Mouse (Mus musculus) heart, postnatal 36 days (tissue): ENCODE measurements around the gene Tnrc6c. TPM values are rescaled to one million over a fixed set of nuclear protein-coding genes. Genes with fewer than 3 reads are reported as not detected.
A peak's percentile ranks its signal among the peaks of the same experiment; 100 is the strongest.

Source experiments
- DNase-seq, 2 experiments: peaks; one replicate each; pipeline ENCODE4 v3.0.0; 2021 to 2022
- intact Hi-C: fragments of 180-260 bp; cut with DNase I; formaldehyde crosslinking; loops from one replicate; pipeline ENCODE4 v1.15.1; 2025
- total RNA-seq, 2 experiments: library from RNA; stranded (reverse); gene quantifications; 2 replicates each; pipeline ENCODE4 v1.2.3; 2021

Gene Tnrc6c
- total RNA-seq, 2 experiments from 2014 or later, result 28.1 to 34.1 TPM

- DNase-seq, result no peak
- intact Hi-C loops, result no loop called here
Observed at GRCm38 (mm10) chr11:117633310-117633709, 20.8 kb upstream of the Tnrc6c start.

- no peak for DNase-seq
- intact Hi-C loops, result no loop called here
Observed at GRCm38 (mm10) chr11:117638386-117638785, 15.7 kb upstream of the Tnrc6c start.

GRCm38 (mm10) chr11:117638809-117639208, 15.3 kb upstream of the Tnrc6c start:
- intact Hi-C loops, result no loop called here
- no peak for DNase-seq

DNA sequence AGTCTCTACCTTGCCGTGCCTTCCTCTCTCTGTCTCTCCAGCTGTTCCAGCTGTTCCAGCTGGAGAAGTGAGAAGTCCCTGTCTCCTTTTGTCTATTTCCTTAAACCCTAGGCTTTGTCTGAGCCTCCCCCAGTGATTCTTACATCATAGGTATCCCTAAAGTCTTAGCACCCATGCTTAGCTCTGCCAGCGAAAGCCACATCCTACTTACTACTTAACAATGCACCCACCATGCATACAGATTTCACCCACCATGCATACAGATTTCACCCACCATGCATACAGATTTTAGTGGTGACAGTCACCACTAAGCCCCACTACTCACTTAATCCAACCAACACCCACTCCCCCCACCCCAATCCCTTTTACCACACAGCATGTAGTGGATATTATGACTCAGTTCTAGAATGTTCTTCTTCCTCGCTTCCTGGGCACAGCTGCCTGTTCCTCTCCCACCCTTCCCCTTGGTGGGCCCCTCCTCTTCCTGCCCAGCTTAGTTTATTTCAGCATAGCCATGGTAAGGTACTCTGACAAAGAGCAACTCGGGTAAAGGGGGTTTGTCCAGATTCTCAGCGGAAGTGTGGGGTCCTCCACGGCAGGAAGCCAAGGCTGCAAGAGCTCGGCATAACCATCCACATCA, 14.6 kb upstream of the Tnrc6c start:
- no peak for DNase-seq
- intact Hi-C loops, result no loop called here

GRCm38 (mm10) chr11:117642181-117642580, 11.9 kb upstream of the Tnrc6c start:
- intact Hi-C loops, result no loop called here
- DNase-seq, result no peak

- intact Hi-C loops, result no loop called here
- DNase-seq, result no peak
Observed at GRCm38 (mm10) chr11:117643240-117643639, 10.8 kb upstream of the Tnrc6c start.

- peak; percentile 33 to 43 for DNase-seq
- intact Hi-C loops, result no loop called here
Observed at GRCm38 (mm10) chr11:117646786-117647185, 7.3 kb upstream of the Tnrc6c start.

DNA sequence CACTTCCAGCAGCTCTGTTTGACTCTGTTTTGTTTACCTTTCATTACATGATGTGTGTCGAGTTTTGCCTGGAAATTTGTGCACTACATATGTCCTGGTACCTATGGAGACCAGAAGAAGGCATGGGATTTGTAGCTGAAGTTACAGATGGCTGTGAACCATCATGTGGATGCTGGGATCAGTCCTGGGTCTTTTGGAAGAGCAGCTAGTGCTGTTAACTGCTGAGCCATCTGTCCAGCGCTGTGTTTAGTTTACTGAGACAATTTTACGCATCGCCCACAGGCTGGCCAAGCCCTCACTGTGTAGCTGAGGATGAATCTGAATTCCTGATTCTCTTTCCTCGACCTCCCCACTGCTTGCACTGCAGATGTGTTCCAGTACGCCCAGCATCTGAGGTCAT, 6.1 kb upstream of the Tnrc6c start:
- intact Hi-C loops, result no loop called here

GRCm38 (mm10) chr11:117650721-117651644, 3.1 kb upstream of the Tnrc6c start:
- no peak for DNase-seq

More for the DNA sequence above, 6.1 kb upstream of the Tnrc6c start:
- DNase-seq, result no peak

GRCm38 (mm10) chr11:117652907-117653306, 1.2 kb upstream of the Tnrc6c start:
- intact Hi-C loops, result loop anchor here (2.0 to 5.0 kb wide), 3 partner anchors 52 to 266 kb away; partner anchors contain the start of gene Gm11733
- no peak for DNase-seq

More at GRCm38 (mm10) chr11:117650721-117651644, 3.1 kb upstream of the Tnrc6c start:
- intact Hi-C loops, result loop anchor here (5.0 kb wide), 2 partner anchors 169 to 264 kb away; partner anchors contain the start of gene Gm11733

DNA sequence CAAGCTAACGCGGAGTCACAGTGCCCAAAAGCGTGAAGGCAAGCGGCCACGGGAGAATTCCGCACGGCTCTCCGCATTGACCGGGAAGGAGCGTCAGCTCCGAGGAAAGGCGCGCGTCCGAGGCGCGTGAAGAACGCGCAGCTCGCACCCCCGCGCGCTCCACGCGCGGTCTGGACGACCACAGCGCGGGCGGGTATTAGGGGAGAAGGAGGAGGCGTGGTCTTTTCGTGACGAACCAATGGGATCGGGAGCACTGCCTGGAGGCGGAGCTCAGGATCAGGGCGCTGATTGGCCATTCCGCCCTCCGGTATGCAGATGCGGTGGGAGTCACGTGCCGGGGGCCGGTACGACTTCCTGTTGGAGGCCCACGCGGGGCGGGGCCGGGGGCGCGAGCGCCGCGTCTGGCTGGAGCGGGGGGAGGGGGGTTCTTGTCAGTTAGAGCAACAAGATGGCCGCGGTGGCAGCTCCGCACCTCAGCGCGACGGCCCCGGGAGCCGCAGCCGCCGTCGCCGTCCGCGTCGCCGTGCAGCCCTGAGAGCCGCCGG, 363 bp downstream of the Tnrc6c start:
- intact Hi-C loops, result loop anchor here (5.0 kb wide), 2 partner anchors 172 to 267 kb away; partner anchors contain the start of gene Gm11733
- DNase-seq, result peak; percentile 97 to 98

- no peak for DNase-seq
- intact Hi-C loops, result loop anchor here (5.0 kb wide), 2 partner anchors 173 to 268 kb away; partner anchors contain the start of gene Gm11733
Observed at GRCm38 (mm10) chr11:117654934-117655291, 824 bp downstream of the Tnrc6c start.

DNA sequence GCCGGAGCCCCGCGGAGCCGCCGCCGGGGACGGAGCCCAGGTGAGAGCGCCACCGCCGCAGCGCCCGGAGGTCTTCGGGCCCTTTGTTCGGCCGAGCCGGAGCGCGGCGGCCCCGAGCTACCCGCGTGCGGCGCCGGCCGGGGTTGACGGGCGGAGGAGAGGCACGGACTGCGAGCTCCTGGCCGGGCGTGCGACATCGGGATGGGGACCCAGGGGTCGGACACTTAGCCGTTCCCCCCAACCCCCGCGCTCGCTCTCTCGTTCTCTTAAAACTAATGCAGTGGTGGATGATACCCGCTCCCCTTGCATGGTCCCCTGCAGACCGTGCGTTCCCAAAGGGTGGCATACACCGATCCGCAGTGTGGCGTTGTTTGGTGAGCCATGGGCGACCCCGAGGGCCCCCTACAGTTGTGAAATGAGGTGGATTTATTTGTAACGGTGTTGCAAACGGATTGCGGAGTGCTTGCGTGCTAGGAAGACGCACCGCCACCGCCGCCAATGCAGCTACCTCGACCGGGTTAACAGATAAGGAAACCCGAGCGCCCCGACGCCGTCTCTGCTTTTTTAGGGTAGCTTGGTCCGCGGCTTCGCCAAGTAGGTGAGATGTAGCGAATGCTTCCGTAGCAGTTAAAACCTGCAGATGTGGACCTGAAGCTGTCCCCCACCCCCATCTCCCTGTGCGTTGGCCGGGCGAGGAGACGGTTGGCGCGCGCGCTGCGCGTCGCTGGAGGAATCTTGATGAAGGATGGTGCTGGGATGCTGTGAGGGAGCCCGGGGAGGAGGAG, 1.4 kb downstream of the Tnrc6c start:
- intact Hi-C loops, result no loop called here
- DNase-seq, result peak; percentile 49 to 65

GRCm38 (mm10) chr11:117656077-117656401, 1.9 kb downstream of the Tnrc6c start:
- no peak for DNase-seq
- intact Hi-C loops, result no loop called here

GRCm38 (mm10) chr11:117658974-117659373, 4.9 kb downstream of the Tnrc6c start:
- intact Hi-C loops, result no loop called here
- DNase-seq, result peak in 1 of 2 experiments; percentile 11

DNA sequence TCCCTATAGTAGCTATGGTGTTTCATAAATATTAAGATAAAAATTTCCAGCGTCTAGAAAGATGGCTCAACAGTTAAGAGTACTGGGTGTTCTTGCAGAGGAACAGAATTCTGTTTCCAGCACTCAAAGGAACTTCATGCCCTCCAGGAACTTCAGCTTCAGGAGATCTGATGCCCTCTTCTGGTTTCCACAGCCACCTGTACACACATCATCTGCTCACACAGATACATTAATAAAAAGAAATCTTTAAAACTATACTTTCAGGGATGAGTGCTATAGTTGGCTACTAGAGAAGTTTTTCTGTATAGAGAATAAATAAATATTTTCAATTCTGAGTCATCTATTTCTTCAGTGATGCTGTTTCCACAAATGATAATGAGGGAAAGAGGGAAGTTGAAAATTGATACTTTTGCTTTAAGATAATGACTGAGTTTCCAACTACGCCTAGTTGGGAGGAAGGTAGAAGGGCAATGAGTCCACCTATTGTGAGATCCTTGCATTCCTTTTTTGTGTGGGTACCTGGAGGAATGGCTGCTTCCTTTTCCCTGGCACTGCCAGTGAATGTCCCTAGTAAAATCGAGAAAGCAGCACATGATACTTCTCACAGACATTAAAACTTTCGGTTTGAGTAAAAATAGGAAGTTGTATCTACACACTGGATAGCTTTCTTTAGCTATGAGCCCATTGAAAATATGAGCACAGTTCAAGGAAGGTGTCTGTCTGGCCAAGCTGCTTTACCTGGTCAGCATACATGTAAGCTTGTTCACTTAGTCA, 9.1 kb downstream of the Tnrc6c start:
- intact Hi-C loops, result no loop called here
- DNase-seq, result no peak

- intact Hi-C loops, result no loop called here
- no peak for DNase-seq
Observed at GRCm38 (mm10) chr11:117663810-117664139, 9.7 kb downstream of the Tnrc6c start.

DNA sequence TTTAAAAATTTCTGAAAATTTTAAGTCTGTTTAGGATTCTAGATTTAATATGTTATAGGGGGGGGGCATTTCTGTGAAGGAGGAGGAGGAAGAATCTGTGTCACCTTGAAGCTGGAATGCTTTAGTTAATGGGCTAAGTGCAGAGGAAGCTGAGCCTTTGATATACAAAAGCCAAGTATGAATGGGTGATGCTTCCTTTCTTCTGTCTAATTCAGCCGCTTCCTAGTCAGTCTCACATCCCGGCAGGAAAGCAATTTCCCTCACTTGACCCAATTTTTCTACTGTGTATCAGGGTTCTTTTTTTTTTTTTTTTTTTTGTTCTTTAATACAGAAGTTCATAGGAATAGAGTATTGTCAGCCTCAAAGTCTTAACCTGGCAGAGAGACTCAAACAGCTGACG, 11.1 kb downstream of the Tnrc6c start:
- intact Hi-C loops, result no loop called here
- no peak for DNase-seq

DNA sequence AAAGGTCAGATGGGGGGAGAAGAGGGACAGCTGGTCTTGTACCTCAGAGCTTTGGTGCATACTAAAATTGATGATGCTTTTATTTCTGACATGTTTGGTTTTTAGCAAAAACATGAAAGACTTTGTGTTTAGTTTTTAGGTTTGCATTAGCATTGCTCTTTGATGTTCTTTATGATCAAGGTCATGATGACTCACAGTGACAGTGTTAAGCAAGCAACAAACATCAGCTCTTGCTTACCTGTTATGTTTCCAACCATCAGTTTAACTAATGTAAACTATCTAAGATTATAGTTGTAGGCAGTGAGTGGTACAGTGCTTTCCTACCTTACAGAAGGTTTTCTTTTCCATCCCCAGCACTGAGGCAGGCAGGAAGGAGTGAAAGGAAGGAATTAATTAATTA, 12.5 kb downstream of the Tnrc6c start:
- intact Hi-C loops, result no loop called here
- no peak for DNase-seq

DNA sequence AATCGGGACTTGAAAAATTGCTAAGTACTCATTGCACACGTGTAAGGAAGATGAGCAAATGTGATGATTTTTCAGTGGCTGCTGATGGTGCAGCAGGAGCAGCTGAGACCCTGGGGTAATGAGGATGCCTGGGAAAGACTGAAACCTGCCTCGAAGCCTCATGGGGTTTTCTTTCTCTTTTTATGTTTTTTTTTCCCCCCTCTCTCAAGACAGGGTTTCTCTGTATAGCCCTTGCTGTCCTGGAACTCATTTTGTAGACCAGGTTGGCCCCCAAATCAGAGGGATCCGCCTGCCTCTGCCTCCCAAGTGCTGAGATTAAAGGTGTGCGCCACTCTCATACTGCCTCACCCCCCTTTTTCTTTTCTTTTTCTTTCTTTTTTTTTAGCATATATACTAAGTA, 13.1 kb downstream of the Tnrc6c start:
- DNase-seq, result no peak
- intact Hi-C loops, result no loop called here
